Mouse (Mus musculus): ENCODE data around the gene Bckdha. TPM values are rescaled to one million over a fixed set of nuclear protein-coding genes. Genes with fewer than 3 reads are reported as not detected.

Gene Bckdha
- total RNA-seq, 2 experiments from 2014 or later = 38.3 to 42.6 TPM

DNA sequence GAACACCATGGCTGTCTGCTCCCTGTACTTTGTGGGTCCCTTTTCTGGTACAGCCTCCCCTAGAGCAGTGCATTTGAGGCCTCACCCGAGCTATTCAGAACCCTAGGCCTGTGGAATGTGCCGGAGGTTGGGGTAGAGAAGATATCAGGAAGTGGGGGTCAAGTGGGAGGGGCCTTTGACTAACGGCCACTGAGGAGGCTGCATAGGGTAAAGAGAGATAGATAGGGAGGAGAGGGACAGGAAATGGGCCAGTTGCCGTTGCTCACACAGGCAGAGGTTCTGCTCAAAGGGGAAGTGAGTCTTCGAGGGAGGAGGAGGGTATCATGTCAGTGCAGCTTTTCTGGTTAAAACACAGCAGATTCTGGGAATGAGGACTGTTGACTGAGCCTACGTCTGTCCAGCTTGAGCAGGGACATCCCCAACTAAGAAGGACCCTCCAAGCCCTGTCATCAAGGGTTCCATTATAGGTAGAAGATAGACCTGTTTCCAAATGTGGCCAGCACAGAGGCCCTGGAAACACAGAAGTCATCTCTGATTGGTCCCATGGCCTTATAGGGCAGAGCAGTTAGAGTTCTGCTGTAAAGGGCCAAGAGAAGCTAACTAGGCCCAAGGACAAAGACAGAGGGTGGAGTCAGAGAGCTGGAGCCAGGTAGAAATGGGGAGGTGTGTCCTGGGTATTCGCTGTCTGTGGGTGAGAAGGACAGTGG, 24.8 kb upstream of the Bckdha start:
- no peak for DNase-seq (ENCODE audit: low spot score in 2 of 2)

DNA sequence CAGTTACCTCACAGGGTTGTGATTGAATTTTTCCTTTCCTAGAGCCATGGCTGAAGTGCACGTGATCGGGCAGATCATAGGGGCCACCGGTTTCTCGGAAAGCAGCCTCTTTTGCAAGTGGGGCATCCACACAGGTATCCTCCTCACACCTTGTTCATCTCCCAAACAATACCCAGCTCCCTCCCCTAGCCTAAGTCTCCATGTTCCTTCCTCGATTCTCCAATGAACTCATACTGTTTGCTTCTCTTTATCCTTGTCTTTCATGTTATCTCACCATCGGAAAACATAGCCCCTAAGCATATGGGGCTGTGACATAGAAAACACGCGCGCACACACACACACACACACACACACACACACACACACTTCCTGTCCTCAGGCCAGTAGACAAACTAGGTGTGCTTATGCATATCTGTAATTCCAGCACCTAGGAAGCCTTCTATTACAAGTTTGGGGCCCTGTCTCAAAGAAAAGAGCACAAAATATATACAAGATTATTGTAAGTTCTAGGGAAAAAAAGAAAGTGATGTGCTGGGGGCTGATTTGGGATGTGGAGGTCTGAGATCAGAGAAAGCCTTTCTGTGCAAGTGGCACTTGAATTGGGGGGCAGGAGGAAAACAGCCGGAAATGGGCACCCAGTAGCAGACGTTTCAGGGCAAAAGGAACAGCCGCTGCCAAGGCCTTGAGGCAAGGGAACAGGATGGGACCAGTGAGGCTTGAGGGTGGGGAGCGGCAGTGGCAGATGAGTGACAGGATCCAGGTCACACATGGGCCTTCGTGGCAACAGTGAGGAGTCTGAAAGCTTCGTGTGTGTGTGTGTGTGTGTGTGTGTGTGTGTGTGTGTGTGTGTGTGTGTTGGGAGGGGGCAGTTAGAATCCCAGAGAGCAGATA, 22.8 kb upstream of the Bckdha start:
- DNase-seq (ENCODE audit: low spot score in 2 of 2) = no peak

DNA sequence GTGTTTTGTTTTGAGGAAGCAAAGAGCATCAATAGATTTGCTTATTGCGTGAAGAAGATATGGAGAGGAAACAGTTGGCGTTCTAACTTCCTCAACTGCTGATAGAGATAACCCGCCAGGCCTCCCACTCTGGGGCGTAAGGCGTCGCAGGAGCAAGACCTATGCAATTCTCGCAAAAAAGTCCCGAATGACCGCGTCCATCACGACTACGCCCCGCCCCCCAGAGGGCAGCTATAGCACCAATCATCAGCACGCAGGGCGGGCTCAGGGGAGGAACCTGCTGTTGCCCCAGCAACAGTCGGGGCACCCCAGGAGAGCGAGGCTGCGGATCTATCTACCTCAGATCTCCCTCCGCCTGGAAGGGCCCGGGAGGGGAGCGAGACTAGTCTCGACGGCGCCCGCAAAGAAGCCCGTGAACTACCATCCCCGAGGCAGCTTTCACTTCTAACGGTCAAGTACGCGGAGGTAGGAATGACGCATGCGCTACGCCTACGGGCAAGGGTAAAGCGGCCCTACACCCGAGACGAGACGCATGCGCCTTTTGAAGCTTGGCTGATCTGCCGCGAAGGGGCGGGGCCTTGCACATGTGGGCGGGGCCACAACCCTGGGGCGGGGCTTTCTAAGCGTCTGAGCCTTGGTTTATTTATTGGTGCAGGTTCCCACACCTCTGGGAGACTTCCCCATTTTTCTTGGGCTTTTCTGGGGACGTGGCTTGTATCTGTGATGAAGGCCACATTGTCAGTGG, 21.9 kb upstream of the Bckdha start, which contains the start of gene B9d2:
Gene B9d2 (plus strand): TSS at position 267 of the 745 bp plus-strand sequence.
- DNase-seq (ENCODE audit: low spot score in 2 of 2) = peak; percentile 95 to 99

DNA sequence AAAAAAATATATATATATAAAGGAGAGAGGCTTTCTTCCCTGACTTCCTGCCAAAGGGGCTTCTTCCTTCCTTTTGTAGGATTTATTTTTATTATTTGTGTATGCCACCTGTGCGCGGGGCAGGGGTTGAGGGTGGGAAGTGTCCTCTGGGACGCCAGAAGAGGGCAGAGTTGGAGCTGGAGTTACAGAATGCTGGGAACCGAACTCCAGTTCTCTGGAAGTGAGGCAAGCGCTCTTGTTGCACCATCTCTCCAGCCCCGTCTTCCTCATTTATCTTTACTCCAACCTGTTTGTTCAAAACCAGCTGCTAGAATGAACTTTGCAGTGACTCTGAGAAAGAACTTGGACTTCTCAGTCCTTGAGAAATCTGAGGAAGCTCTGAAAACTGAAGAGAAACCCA, 21.2 kb upstream of the Bckdha start:
- DNase-seq (ENCODE audit: low spot score in 2 of 2) = no peak

DNA sequence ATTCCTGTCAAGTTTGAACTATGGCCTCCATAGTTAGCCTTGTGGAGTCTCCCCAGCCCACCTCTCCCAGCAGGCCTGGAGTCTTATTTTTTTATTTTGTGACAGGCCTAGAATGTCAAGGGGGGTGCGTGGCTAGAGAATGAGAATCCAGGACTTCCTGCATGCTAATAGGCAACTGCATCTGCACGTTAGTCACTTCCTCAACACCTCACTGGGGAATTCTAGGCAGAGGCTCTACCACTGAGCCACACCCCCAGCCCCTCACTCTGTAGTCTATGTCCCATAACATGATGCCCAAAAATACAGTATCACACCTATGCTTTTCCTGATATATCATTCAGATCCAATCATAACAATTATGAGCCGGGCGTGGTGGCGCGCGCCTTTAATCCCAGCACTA, 18.2 kb upstream of the Bckdha start:
- DNase-seq (ENCODE audit: low spot score in 2 of 2) = no peak

DNA sequence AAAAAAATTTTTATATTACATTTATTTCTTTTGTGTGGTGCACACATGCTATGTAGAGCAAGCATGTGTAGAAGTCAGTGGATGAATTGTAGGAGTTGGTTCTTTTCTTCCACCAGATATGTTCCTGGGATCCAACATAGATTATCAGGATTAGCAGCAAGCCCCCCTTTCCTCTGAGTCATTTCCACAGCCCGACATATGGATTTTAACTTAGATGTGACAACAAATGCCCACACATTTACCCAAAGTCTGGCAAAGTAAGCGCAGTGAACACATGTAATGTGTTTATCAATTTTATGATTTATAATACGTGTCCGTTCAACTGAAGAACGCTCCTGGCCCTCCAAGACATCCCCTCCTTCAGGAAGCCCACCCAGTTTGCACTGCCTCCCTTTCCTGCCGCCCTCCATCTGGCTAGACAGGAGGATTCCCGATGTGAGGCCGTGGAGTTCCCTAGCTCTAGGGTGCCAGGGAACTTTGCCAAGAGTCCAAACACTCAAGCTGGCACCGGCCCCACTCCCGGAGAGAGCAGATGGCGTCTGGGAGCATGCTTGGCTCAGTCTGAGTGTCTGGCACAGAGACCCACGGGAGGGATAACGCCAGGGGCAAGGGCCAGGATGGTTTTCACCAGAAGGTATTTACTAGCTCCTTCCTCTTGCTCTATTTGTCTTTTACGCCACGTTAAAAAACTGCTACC, 17.5 kb upstream of the Bckdha start:
- peak; percentile 94 to 97 for DNase-seq (ENCODE audit: low spot score in 2 of 2)

DNA sequence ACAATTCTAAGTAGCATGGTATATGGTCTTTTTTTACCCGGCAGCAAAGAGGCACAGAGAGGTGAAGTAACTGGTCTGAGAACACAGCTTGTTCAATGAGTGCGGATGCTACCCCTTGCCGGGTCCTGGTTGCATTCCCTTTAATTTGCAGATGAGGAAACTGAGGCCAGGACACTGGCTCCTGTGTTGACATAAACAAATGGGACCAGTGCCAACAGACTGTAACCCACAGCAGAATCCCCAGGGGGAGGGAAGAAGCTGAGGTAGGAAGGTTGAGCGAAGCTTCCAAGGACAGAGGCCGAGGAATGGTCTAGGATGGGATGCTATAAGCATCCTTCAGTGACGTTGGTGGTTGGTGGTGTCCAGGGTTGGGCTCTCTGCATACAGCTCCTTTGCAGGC, 16.6 kb upstream of the Bckdha start:
- DNase-seq (ENCODE audit: low spot score in 2 of 2) = no peak

DNA sequence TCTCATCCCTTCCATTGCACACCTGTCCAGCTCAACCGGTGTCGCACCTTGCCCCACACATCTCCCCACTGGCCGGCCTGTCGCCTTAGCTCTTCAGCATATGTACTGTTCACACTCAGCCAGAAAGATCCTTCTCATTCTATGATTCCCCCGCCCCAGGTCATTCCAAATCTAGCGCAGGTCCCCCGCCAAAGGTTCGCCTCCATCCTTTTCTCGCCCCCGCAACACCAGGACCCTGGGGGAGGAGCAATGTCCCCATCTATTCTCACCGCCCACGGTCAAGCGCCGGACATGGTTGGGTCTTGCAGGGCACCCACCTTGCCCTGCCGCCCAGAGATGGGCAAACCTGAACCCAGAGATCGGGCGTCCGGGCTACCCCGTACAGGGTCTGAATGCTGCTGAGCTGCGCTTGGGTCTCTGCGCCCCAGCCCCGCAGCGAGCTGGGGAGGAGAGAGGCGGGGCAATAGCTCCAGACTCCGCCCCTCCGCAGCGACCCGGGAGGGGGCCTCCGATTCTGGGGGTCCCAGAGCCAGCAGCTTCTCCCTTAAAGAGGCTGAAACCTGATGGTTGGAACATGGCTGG, 16.0 kb upstream of the Bckdha start, which contains the start of gene Tmem91:
Gene Tmem91 (minus strand): TSS at position 448 of the 582 bp plus-strand sequence.
- no peak for DNase-seq (ENCODE audit: low spot score in 2 of 2)

DNA sequence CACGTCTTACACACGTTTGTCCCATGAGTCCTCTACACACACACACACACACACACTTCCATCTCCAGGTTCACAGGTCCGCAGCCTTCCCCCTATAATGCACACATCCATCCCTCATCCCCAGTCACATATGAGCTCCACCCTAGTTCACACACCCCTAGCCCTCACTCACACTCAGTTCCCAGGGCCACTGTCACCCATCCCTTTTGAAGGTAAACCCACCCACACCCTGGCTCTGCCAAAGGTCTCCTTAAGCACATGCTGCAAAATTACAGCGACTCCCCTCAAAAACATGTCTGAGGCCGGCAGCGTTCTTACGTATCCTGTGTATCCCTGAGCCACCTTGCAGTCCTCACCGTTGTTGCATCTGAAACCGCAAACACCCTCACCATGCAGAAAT, 15.5 kb upstream of the Bckdha start:
- DNase-seq (ENCODE audit: low spot score in 2 of 2) = no peak

DNA sequence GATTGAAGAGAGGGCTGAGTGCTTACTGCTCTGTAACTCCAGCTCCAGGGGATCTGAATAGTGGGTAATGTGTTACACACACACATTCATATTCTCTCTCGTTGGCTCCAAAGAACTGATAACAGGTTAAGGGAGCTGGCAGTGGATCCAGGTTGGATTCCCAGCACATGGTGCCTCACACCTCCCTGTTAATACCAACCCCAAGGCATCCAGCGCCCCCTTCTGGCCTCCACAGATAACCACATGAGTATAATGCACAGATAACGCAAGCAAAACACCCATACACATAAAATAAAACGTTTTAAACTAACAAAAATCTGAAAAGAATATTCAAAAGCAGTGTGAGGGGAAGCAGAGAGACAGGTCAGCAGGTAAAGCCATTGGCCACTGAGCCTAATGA, 13.7 kb upstream of the Bckdha start:
- DNase-seq (ENCODE audit: low spot score in 2 of 2) = no peak

DNA sequence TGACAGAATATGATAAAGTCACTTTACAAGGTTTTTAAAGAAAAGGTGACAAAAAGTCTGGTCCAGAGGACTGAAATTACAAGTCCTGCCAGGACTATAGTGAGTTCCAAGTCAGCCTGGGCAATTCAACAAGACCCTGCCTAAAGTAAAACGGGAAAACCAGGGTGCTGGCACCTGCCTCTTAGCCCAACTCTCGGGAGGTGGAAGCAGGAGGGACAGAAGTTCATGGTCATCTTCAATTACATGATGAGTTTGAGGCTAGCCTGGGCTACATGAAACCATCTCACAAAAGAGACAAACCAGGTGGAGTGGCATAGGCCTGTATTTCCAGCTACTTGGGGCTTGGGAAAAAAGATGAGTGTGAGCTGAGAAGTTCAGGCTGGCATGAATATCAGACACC, 12.9 kb upstream of the Bckdha start:
- no peak for DNase-seq (ENCODE audit: low spot score in 2 of 2)

DNA sequence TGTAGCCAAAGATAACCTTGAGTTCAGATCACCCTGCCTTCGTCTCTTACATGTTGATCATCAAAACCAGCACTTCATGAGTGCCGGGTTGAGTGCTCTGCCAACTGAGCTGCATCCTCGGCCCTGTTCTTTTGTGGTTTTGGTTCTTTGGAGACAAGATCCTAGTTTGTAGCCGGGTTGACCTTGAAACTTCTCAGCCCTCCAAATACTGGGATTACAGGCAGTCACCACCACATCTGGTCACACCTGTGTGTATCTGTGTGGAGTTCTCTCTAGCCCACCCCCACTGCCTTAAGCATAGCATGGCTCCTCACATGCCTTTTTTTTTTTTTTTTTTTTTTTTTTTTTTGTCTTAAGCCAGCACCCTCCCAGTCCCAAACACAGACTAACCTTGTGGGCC, 11.3 kb upstream of the Bckdha start:
- no peak for DNase-seq (ENCODE audit: low spot score in 2 of 2)

DNA sequence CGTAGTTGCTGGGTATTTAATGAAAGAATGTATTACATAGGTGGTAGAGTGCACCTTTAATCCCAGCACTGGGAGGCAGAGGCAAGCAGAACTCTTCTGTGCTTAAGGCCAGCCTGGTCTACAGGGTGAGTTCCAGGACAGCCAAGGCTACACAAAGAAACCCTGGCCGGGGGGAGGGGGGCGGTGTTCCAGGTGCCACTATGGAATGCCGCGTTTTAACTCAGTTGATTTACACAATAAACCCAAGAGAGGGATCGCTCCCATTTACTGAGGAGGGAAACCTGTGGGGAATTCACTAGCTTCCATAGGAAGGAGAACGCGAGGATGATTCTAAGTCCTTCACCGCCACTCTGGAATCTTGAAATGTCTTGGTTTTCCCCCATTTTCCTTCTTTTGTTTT, 10.8 kb upstream of the Bckdha start:
- DNase-seq (ENCODE audit: low spot score in 2 of 2) = no peak

DNA sequence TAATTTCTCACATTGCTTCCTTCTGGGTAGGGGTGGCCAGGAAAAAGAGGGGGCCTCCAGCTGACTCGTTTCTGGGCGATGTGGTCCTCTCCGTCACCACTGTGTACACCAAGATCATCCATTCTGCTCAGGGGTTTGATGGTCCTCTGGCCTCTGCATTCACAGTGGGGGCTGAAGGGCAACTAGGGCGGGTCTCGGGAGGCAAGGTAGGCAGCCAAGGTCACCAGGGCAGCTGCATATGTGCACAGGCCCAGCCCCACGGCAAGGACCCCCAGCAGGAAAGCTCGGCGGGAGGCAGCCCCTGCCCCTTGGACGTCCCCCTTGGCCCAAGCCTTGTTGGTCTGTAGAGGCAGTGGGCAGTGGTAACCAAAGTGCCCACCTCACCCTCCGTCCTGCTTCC, 10.4 kb upstream of the Bckdha start:
- DNase-seq (ENCODE audit: low spot score in 2 of 2) = no peak

DNA sequence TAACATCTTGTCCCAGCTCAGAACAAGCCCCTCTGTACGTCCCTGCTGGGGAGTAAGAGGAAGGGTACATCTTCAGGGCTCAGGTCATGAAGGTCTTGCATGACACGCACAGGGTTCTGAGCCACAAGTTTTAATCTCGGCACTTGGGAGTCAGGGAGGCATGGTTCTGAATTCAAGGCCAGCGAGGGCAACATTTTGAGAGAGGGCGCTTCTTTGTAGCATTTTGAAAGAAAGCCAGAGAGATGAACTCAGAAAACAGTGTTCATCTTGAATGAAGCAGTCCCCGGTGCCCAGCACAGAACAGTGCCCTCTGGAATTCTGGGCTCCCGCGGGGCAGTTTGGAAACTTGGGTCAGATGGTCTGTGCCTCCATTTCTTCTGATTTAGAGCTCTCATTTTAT, 7.6 kb upstream of the Bckdha start:
- no peak for DNase-seq (ENCODE audit: low spot score in 2 of 2)

DNA sequence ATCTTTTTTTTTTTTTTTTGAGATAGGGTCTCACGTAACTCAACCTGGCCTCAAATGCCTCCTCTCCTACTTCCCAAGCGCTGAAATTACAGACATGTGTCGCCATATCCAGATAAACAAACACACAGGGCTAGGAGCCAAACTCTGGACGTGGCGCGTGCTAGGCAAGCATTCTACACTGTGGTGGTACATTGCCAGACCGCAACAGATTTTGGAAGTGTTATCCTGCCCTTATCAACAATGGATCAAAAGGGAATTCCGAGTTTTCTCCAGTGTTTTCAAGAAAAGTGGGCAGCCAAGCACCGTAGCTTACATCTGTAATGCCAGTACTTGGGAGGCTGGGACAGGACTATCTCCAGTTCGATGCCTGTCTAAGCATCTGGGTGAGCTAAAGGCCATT, 996 bp downstream of the Bckdha start:
- no peak for DNase-seq (ENCODE audit: low spot score in 2 of 2)

DNA sequence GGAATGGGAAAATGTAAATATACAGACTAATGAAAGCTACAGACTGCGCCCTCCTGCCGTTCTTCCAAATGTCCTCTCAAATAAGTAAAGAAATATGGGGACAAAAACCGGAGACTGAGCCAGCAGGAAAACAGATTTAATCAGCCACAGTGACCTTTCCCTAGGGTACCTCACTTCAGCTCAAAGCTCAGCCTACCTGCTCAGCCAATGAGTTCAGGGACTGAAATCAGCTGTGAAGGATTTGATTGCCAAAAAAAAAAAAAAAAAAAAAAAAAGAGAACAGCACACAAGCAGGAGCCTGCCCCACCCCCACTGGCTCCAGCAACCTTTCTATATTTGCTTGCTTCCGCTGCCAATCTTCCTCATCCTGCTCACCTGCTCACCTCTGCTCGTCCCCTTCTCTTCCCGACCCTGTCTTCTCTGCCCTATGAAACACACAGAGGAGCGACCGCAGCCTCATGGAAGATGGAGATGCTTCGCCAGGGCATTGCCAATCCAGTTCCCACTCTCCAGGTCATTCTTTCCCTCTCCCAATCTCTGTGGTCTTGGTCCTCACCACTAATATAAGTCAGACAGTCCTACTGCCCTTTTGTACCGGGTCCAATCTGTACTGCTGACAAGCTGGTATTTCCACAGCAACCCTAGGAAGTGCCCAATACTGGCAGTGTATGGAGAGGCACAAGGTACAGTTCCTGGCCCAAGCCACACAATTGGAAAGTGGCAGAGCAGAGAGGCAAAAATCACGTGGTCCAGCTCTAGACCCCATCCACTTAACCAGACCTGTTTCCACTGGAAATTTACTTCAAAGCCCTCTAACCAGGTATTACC, 3.0 kb downstream of the Bckdha start:
- no peak for DNase-seq (ENCODE audit: low spot score in 2 of 2)

DNA sequence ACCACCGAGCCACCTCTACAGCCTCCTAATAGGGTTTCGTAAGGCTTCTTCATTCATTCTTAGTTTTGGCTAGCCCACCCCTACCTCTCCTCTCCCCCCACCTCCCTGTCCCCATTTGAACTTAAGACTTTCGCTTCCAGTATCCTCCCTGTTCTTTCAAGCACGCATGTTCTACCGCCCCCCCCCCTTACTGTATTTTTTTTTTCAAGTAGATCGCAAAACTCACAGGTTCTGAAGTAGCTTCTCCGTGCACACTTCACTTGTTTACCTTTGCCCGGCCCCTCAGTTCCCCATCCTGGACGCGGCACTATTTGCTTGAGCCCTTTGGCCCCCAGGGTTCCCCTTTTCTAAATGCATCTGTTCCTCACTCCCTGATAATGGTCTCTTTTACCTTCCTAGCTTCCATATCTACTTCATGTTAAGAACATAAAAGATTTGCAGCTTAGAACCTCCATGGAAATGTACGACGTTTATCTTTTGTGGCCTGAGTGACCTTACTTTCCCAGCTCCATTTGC, 6.5 kb downstream of the Bckdha start:
- DNase-seq (ENCODE audit: low spot score in 2 of 2) = no peak

DNA sequence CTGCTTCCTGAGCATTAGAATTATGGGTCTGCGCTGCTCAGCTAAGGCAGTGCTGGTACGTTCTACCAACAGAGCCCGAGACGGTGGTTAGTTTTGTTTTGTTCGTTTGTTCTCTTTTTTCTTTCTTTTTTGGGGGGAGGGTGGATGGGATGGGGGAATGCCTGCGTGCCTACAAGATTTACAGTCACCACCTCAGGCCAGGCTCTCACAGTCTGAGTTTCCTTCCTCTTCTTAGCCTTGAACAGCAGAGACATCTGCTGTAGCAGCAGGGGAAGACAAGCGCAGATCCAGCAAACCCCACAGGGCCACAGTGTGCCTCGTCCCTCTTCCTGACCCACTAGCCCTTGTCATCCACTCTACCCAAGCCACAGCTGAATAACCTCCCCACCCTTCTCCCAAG, 7.5 kb downstream of the Bckdha start:
- DNase-seq (ENCODE audit: low spot score in 2 of 2) = no peak

DNA sequence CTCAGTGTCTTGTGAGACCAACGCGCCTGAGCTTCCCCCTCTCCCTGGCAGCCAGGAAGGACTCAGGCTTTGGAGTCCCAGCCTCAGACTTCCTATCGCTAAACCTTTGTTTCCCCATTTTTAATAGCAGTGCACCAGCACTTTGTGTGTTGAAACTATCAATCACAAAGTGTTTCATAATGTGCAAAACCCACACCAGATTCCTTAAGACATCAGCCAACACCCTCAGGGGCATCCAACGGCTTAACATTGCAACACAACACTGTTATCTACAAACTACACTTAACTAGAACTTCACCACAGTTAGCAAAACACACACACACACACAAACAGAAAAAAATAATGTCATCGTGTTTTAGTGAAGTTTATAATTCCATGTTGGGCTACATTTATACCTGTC, 8.9 kb downstream of the Bckdha start:
- no peak for DNase-seq (ENCODE audit: low spot score in 2 of 2)
